Mouse (Mus musculus): ENCODE measurements around the gene Gm4907. TPM values are rescaled to one million over a fixed set of nuclear protein-coding genes. Genes with fewer than 3 reads are reported as not detected.

Gm4907 gene
- not detected for polyA plus RNA-seq (2014; fragmentation: Illumina TruSeq; extraction: RNeasy Lipid Tissue Mini Kit (QIAGEN cat#74804); ENCODE audit: low replicate concordance)

DNA sequence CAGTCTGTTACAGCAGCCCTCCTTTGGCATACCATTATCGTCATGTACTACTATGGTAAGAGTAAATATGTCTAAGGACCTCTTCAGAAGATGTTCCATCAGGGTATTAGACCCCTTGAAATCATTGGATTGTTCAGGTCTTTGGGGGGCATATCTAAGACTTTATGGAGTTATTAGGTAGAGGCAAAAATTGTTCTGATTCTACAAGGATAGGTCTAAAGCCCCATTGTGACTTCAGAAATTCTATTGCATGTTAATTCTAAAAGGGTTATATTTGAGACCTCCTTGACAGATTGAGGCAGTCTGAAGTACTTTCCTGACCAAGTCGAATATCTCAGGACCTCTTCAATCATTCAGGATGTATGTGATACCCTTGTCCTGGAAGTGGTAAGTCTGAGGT, at the start of gene Gm4907:
Gm4907 (plus strand) TSS at position 301 of the 400 bp plus-strand sequence.

Other genes starting within 250 kb of the Gm4907 start
- gene Wdr44, start 189.5 kb upstream of the Gm4907 start, polyA plus RNA-seq (2014; fragmentation: Illumina TruSeq; extraction: RNeasy Lipid Tissue Mini Kit (QIAGEN cat#74804); ENCODE audit: low replicate concordance): 54.8 TPM
- gene Gm4985, start 76.4 kb downstream of the Gm4907 start, polyA plus RNA-seq (2014; fragmentation: Illumina TruSeq; extraction: RNeasy Lipid Tissue Mini Kit (QIAGEN cat#74804); ENCODE audit: low replicate concordance): not detected

Data from small intestine, adult 10 weeks (tissue).